Mouse (Mus musculus): ENCODE measurements around the gene Pex5. TPM values are rescaled to one million over a fixed set of nuclear protein-coding genes. Genes with fewer than 3 reads are reported as not detected.

The Pex5 gene
- total RNA-seq, 2 experiments from 2014 or later, result 23.0 to 24.0 TPM

- intact Hi-C loops (cut with DNase I; ENCODE audit: low total_unique reads), result loop anchor here (5.0 to 10.0 kb wide), 2 partner anchors 113 to 1481 kb away; no protein-coding TSS in a partner anchor
- DNase-seq, result peak; percentile 32
Measured at GRCm38 (mm10) chr6:124375435-124375884, 39.4 kb downstream of the Pex5 start.

GRCm38 (mm10) chr6:124374683-124375082 lies 40.2 kb downstream of the Pex5 start:
- no peak for DNase-seq
- intact Hi-C loops (cut with DNase I; ENCODE audit: low total_unique reads), result loop anchor here (5.0 to 10.0 kb wide), 2 partner anchors 112 to 1480 kb away; no protein-coding TSS in a partner anchor

GRCm38 (mm10) chr6:124373584-124374206 lies 41.2 kb downstream of the Pex5 start:
- DNase-seq, result no peak
- intact Hi-C loops (cut with DNase I; ENCODE audit: low total_unique reads), result loop anchor here (10.0 kb wide), 1 partner anchor 1479 kb away; no protein-coding TSS in a partner anchor

- DNase-seq, result no peak
- intact Hi-C loops (cut with DNase I; ENCODE audit: low total_unique reads), result no loop called here
Measured at GRCm38 (mm10) chr6:124364328-124364727, 50.5 kb downstream of the Pex5 start.

- no peak for DNase-seq
- intact Hi-C loops (cut with DNase I; ENCODE audit: low total_unique reads), result no loop called here
Measured at GRCm38 (mm10) chr6:124360549-124360948, 54.3 kb downstream of the Pex5 start.

GRCm38 (mm10) chr6:124358953-124359352 lies 55.9 kb downstream of the Pex5 start:
- no peak for DNase-seq
- intact Hi-C loops (cut with DNase I; ENCODE audit: low total_unique reads), result no loop called here

GRCm38 (mm10) chr6:124353246-124353645 lies 61.6 kb downstream of the Pex5 start:
- no peak for DNase-seq
- intact Hi-C loops (cut with DNase I; ENCODE audit: low total_unique reads), result no loop called here

Other genes with a start within 250 kb of the Pex5 start
- not detected for gene Vmn2r27, start 183.2 kb downstream of the Pex5 start, total RNA-seq (2021)
- gene Cd163, start 110.4 kb downstream of the Pex5 start, total RNA-seq (2021), result 10 to 100 TPM; 13.6 to 19.2 TPM
- 1 to 10 TPM in 1 of 2 experiments, under 1 TPM in 1; 0.60 to 1.6 TPM for gene Clstn3, start 49.7 kb upstream of the Pex5 start, total RNA-seq (2021)
- gene C1rl, start 78.0 kb upstream of the Pex5 start, total RNA-seq (2021), result 1 to 10 TPM in 1 of 2 experiments, under 1 TPM in 1; 0.64 to 1.2 TPM
- gene C1ra, start 97.3 kb upstream of the Pex5 start, total RNA-seq (2021), result 10 to 100 TPM; 11.8 to 16.3 TPM
- 10 to 100 TPM; 31.6 to 40.4 TPM for gene C1s1, start 127.3 kb upstream of the Pex5 start, total RNA-seq (2021)
- 1 to 10 TPM; 1.3 to 2.3 TPM for gene C1rb, start 155.2 kb upstream of the Pex5 start, total RNA-seq (2021)
- under 1 TPM; 0.78 to 0.96 TPM for gene C1s2, start 221.0 kb upstream of the Pex5 start, total RNA-seq (2021)
- gene Lpcat3, start 248.0 kb upstream of the Pex5 start, total RNA-seq (2021), result 10 to 100 TPM; 26.3 to 32.3 TPM

Measured in gastrocnemius, postnatal 14 days (tissue).